Mouse (Mus musculus): ENCODE measurements around the gene Ppm1e. TPM values are rescaled to one million over a fixed set of nuclear protein-coding genes. Genes with fewer than 3 reads are reported as not detected.

The Ppm1e gene
- polyA plus RNA-seq, 1 experiment from 2014 or later, result 4.9 TPM

DNA sequence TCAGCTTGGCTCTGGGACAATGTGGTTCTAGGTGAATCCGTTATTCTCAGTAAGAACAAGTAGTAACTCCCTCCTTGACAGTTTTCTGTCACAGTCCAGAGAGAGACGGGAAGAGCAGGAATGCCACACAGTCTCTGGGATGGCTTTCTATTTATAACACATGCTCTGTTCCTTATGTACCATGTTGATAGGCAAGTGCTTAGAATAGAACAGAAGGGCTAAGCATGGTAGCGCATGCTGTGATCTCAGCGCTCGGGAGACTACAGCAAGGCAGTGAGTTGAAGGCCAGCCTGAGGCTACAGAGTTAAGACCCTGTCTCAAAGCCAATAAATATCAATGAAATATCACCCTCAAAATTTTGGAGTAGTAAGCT, 111.3 kb downstream of the Ppm1e start:
- H3K9ac ChIP-seq (ENCODE audit: low read length), result peak overlapping the region; percentile 70
- WGBS, result 32% methylated on average over 5 of the region's 5 CpGs
- H3K4me3 ChIP-seq (ENCODE audit: low read length), result peak overlapping the region; percentile 28
- no peaks in the 10 kb centered on the region for H3K9me3 ChIP-seq (replicated peaks; ENCODE audit: control insufficient read depth, low read length)
- H3K4me1 ChIP-seq (ENCODE audit: control insufficient read depth, insufficient read depth, low read length), result peaks cover 25% of the 10 kb centered on the region
- no peaks in the 10 kb centered on the region for H3K27me3 ChIP-seq (ENCODE audit: control insufficient read depth, insufficient read depth, low read length)
- H3K4me2 ChIP-seq (ENCODE audit: low read depth, low read length), result peak overlapping the region; percentile 63
- H3K36me3 ChIP-seq (ENCODE audit: control insufficient read depth, insufficient read depth), result no peaks in the 10 kb centered on the region
- peak overlapping the region; percentile 98 for H3K27ac ChIP-seq (ENCODE audit: low read length)
- peak; percentile 91 for ATAC-seq (replicated peaks; ENCODE audit: extremely low read depth, insufficient read depth, low FRiP score)

DNA sequence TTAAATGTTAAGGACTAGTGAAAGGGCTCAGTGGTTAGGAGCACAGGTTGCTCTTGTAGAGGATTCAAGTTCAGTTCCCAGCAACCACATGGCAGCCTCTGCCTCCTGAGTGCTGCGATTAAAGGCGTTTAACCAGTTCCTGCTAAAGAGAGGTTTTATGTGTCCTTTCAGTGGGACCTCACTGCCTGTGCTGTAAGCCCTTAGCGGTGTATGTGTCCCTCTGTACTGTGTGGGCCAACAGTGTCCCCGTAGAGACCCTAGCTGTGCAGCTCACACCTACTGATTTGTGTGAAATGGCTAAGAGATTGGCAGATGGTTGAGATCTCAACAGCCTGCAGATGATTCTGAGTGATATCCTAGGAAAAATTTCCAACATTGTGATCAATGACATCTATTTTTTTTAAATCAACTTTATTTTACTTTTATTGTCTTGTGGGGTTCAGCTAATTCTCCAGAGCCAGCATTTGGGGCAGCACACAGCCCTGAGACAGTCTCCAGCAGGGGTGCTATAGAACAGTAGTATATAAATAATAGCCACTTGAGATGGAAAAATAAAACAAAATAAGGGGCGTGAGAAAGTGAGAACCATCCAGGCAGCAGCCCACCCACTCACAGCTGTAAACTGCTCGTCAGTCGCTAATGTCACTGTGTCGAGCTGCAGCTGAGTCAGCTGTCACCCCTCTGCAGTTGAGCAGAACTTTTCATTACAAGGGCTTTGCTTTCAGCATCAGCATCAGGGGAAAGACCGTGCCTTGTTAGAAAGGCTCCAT, 111.9 kb downstream of the Ppm1e start:
- H3K4me2 ChIP-seq (ENCODE audit: low read depth, low read length), result peak overlapping the region; percentile 63
- no peaks in the 10 kb centered on the region for H3K9me3 ChIP-seq (replicated peaks; ENCODE audit: control insufficient read depth, low read length)
- WGBS, result 43% methylated on average over 9 of the region's 9 CpGs
- ATAC-seq (replicated peaks; ENCODE audit: extremely low read depth, insufficient read depth, low FRiP score), result peak; percentile 54
- peak overlapping the region; percentile 98 for H3K27ac ChIP-seq (ENCODE audit: low read length)
- H3K4me1 ChIP-seq (ENCODE audit: control insufficient read depth, insufficient read depth, low read length), result peaks cover 25% of the 10 kb centered on the region
- peak overlapping the region; percentile 70 for H3K9ac ChIP-seq (ENCODE audit: low read length)
- H3K27me3 ChIP-seq (ENCODE audit: control insufficient read depth, insufficient read depth, low read length), result no peaks in the 10 kb centered on the region
- H3K4me3 ChIP-seq (ENCODE audit: low read length), result peak overlapping the region; percentile 28
- H3K36me3 ChIP-seq (ENCODE audit: control insufficient read depth, insufficient read depth), result no peaks in the 10 kb centered on the region

- 71% methylated on average over 4 of the region's 4 CpGs for WGBS
- Histone ChIP-seq H3K9ac (ENCODE audit: low read length) (peak overlapping the region; percentile 57; the same call in 1 of the 2 replicates), H3K9me3 (replicated peaks; ENCODE audit: control insufficient read depth, low read length) (no peaks in the 10 kb centered on the region), H3K27ac (ENCODE audit: low read length) (peak overlapping the region; percentile 98), H3K27me3 (ENCODE audit: control insufficient read depth, insufficient read depth, low read length) (no peaks in the 10 kb centered on the region), H3K36me3 (ENCODE audit: control insufficient read depth, insufficient read depth) (no peaks in the 10 kb centered on the region), H3K4me1 (ENCODE audit: control insufficient read depth, insufficient read depth, low read length) (peaks cover 29% of the 10 kb centered on the region), H3K4me3 (ENCODE audit: low read length) (no peak overlapping the region), H3K4me2 (ENCODE audit: low read depth, low read length) (no peak overlapping the region)
- no peak for ATAC-seq (replicated peaks; ENCODE audit: extremely low read depth, insufficient read depth, low FRiP score)
Measured at GRCm38 (mm10) chr11:87246107-87246651, 112.6 kb downstream of the Ppm1e start.

GRCm38 (mm10) chr11:87245171-87245840, 113.5 kb downstream of the Ppm1e start:
- H3K27me3 ChIP-seq (ENCODE audit: control insufficient read depth, insufficient read depth, low read length), result no peaks in the 10 kb centered on the region
- H3K27ac ChIP-seq (ENCODE audit: low read length), result 0 out of 2 replicates have a peak overlapping the region, but pooled peaks have one; percentile 41
- peaks cover 35% of the 10 kb centered on the region for H3K4me1 ChIP-seq (ENCODE audit: control insufficient read depth, insufficient read depth, low read length)
- no peak for ATAC-seq (replicated peaks; ENCODE audit: extremely low read depth, insufficient read depth, low FRiP score)
- WGBS, result 65% methylated on average over 9 of the region's 9 CpGs
- no peak overlapping the region for H3K4me2 ChIP-seq (ENCODE audit: low read depth, low read length)
- H3K9ac ChIP-seq (ENCODE audit: low read length), result no peak overlapping the region
- H3K4me3 ChIP-seq (ENCODE audit: low read length), result no peak overlapping the region
- no peaks in the 10 kb centered on the region for H3K9me3 ChIP-seq (replicated peaks; ENCODE audit: control insufficient read depth, low read length)
- H3K36me3 ChIP-seq (ENCODE audit: control insufficient read depth, insufficient read depth), result no peaks in the 10 kb centered on the region

GRCm38 (mm10) chr11:87241256-87241655, 117.6 kb downstream of the Ppm1e start:
- WGBS, result 49% methylated on average over 7 of the region's 7 CpGs
- Histone ChIP-seq H3K4me1 (ENCODE audit: control insufficient read depth, insufficient read depth, low read length) (peaks cover 29% of the 10 kb centered on the region), H3K27me3 (ENCODE audit: control insufficient read depth, insufficient read depth, low read length) (no peaks in the 10 kb centered on the region), H3K9ac (ENCODE audit: low read length) (peak overlapping the region; percentile 49; the same call in 1 of the 2 replicates), H3K27ac (ENCODE audit: low read length) (peak overlapping the region; percentile 61), H3K36me3 (ENCODE audit: control insufficient read depth, insufficient read depth) (no peaks in the 10 kb centered on the region), H3K9me3 (replicated peaks; ENCODE audit: control insufficient read depth, low read length) (no peaks in the 10 kb centered on the region), H3K4me2 (ENCODE audit: low read depth, low read length) (no peak overlapping the region), H3K4me3 (ENCODE audit: low read length) (no peak overlapping the region)
- no peak for ATAC-seq (replicated peaks; ENCODE audit: extremely low read depth, insufficient read depth, low FRiP score)

DNA sequence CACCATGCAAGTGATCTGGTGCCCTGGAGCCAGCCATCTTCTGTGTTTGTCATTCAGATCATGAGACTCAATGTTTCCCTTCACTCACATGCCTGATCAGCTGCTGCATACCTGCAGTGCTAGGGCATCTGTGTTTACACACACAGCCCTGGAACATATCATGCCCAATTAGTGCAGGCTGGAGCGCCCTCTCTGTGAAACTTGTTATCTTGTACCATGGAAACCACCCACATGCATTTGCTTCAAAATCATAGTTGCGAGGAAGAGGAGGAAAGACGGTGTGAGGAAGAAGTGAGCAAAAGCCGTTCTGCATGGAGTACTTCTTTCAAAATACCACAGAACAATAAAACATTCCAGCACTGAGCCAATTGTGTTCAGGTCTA, 118.0 kb downstream of the Ppm1e start:
- H3K4me2 ChIP-seq (ENCODE audit: low read depth, low read length), result no peak overlapping the region
- H3K36me3 ChIP-seq (ENCODE audit: control insufficient read depth, insufficient read depth), result no peaks in the 10 kb centered on the region
- 61% methylated on average over 4 of the region's 4 CpGs for WGBS
- H3K4me3 ChIP-seq (ENCODE audit: low read length), result no peak overlapping the region
- H3K4me1 ChIP-seq (ENCODE audit: control insufficient read depth, insufficient read depth, low read length), result peaks cover 32% of the 10 kb centered on the region
- no peak overlapping the region for H3K9ac ChIP-seq (ENCODE audit: low read length)
- no peaks in the 10 kb centered on the region for H3K27me3 ChIP-seq (ENCODE audit: control insufficient read depth, insufficient read depth, low read length)
- no peak for ATAC-seq (replicated peaks; ENCODE audit: extremely low read depth, insufficient read depth, low FRiP score)
- H3K9me3 ChIP-seq (replicated peaks; ENCODE audit: control insufficient read depth, low read length), result no peaks in the 10 kb centered on the region
- H3K27ac ChIP-seq (ENCODE audit: low read length), result peak overlapping the region; percentile 61

- Histone ChIP-seq H3K9me3 (replicated peaks; ENCODE audit: control insufficient read depth, low read length) (no peaks in the 10 kb centered on the region), H3K27me3 (ENCODE audit: control insufficient read depth, insufficient read depth, low read length) (no peaks in the 10 kb centered on the region), H3K9ac (ENCODE audit: low read length) (no peak overlapping the region), H3K4me3 (ENCODE audit: low read length) (no peak overlapping the region), H3K4me2 (ENCODE audit: low read depth, low read length) (no peak overlapping the region), H3K27ac (ENCODE audit: low read length) (peak overlapping the region; percentile 61), H3K4me1 (ENCODE audit: control insufficient read depth, insufficient read depth, low read length) (peaks cover 34% of the 10 kb centered on the region), H3K36me3 (ENCODE audit: control insufficient read depth, insufficient read depth) (no peaks in the 10 kb centered on the region)
- WGBS, result 60% methylated on average over 15 of the region's 15 CpGs
- ATAC-seq (replicated peaks; ENCODE audit: extremely low read depth, insufficient read depth, low FRiP score), result no peak
Measured at GRCm38 (mm10) chr11:87240141-87240832, 118.5 kb downstream of the Ppm1e start.

DNA sequence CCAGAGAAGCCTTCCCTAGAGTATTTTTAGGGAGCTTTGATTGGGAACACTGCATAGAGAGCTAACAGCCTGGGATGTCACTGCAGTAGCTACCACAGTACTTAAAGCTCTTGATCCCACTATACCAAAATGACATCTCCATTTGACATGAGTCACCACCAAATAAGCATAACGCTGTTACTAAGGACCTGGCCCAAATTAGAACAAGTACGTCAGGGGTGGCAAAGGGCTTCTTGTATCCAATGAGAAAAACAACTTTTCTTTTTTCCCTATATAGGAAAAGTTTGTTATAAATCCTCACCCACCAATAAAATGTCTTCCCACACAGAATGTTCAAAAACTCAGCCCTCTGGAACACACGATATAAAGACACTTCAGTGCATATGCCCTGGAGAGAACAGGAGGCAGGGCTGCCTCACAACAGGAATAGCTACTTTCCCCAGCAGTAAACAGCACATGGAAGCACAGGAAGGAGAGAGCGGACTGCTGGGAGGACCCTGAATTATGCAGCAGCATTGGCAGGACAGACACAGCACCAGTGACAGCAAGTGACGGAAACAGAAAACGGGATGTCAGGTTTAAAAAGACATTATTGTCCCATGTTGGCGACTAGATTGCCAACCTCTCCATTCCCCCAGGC, 119.8 kb downstream of the Ppm1e start:
- 67% methylated on average over 7 of the region's 7 CpGs for whole genome bisulfite sequencing
- no peak for ATAC-seq (replicated peaks; ENCODE audit: extremely low read depth, insufficient read depth, low FRiP score)
- Histone ChIP-seq H3K27me3 (ENCODE audit: control insufficient read depth, insufficient read depth, low read length) (no peaks in the 10 kb centered on the region), H3K36me3 (ENCODE audit: control insufficient read depth, insufficient read depth) (peaks cover 5% of the 10 kb centered on the region), H3K4me2 (ENCODE audit: low read depth, low read length) (no peak overlapping the region), H3K9ac (ENCODE audit: low read length) (no peak overlapping the region), H3K27ac (ENCODE audit: low read length) (peak overlapping the region; percentile 60), H3K9me3 (replicated peaks; ENCODE audit: control insufficient read depth, low read length) (no peaks in the 10 kb centered on the region), H3K4me1 (ENCODE audit: control insufficient read depth, insufficient read depth, low read length) (peaks cover 35% of the 10 kb centered on the region), H3K4me3 (ENCODE audit: low read length) (no peak overlapping the region)
